Mouse (Mus musculus): ENCODE results near the gene Dpf1. TPM values are rescaled to one million over a fixed set of nuclear protein-coding genes. Genes with fewer than 3 reads are reported as not detected.
A peak's percentile ranks its signal among the peaks of the same experiment; 100 is the strongest.

Dpf1 gene
- polyA plus RNA-seq, 1 experiment from 2014 or later: 60.6 TPM

- Histone ChIP-seq H3K36me3 (peaks cover 36% of the 10 kb centered on the region), H3K27me3 (ENCODE audit: insufficient read depth, poor library complexity, severe bottlenecking) (no peaks in the 10 kb centered on the region), H3K27ac (peak overlapping the region; percentile 62; the same call in 1 of the 2 replicates), H3K9me3 (no peaks in the 10 kb centered on the region), H3K4me1 (replicated peaks) (peaks cover 10% of the 10 kb centered on the region; the same call in 1 of the 2 replicates), H3K4me3 (no peak overlapping the region)
- DNase-seq (ENCODE audit: low spot score): no peak
- WGBS: 82% methylated on average over 13 of the region's 13 CpGs
Observed at GRCm38 (mm10) chr7:29367166-29368003, 63.6 kb downstream of the Dpf1 start.

Other genes with a start within 250 kb of the Dpf1 start
- 0.51 and 0.97 TPM in 2 replicates for gene Ryr1, start 178.8 kb upstream of the Dpf1 start, polyA plus RNA-seq (2016; fragmentation: Nextera tagmentation; extraction: Ambion mirVana)
- 0.34 and 0.54 TPM in 2 replicates for gene Rasgrp4, start 169.1 kb upstream of the Dpf1 start, polyA plus RNA-seq (2016; fragmentation: Nextera tagmentation; extraction: Ambion mirVana)
- 17.6 and 18.4 TPM in 2 replicates for gene Fam98c, start 147.7 kb upstream of the Dpf1 start, polyA plus RNA-seq (2016; fragmentation: Nextera tagmentation; extraction: Ambion mirVana)
- gene Ggn, start 133.7 kb upstream of the Dpf1 start, polyA plus RNA-seq (2016; fragmentation: Nextera tagmentation; extraction: Ambion mirVana): 1.1 TPM in 2 replicates
- 3.5 and 3.6 TPM in 2 replicates for gene Spred3, start 133.5 kb upstream of the Dpf1 start, polyA plus RNA-seq (2016; fragmentation: Nextera tagmentation; extraction: Ambion mirVana)
- gene Psmd8, start 123.2 kb upstream of the Dpf1 start, polyA plus RNA-seq (2016; fragmentation: Nextera tagmentation; extraction: Ambion mirVana): 305 and 348 TPM in 2 replicates
- 0.51 and 0.97 TPM in 2 replicates for gene Catsperg1, start 89.9 kb upstream of the Dpf1 start, polyA plus RNA-seq (2016; fragmentation: Nextera tagmentation; extraction: Ambion mirVana)
- gene Kcnk6, start 71.4 kb upstream of the Dpf1 start, polyA plus RNA-seq (2016; fragmentation: Nextera tagmentation; extraction: Ambion mirVana): 0.76 and 0.97 TPM in 2 replicates
- gene Yif1b, start 65.6 kb upstream of the Dpf1 start, polyA plus RNA-seq (2016; fragmentation: Nextera tagmentation; extraction: Ambion mirVana): 110 and 115 TPM in 2 replicates
- 6.9 and 7.4 TPM in 2 replicates for gene 2200002D01Rik, start 55.5 kb upstream of the Dpf1 start, polyA plus RNA-seq (2016; fragmentation: Nextera tagmentation; extraction: Ambion mirVana)
- 43.7 and 65.7 TPM in 2 replicates for gene Spint2, start 22.0 kb upstream of the Dpf1 start, polyA plus RNA-seq (2016; fragmentation: Nextera tagmentation; extraction: Ambion mirVana)
- 35.5 and 55.7 TPM in 2 replicates for gene Ppp1r14a, start 14.6 kb upstream of the Dpf1 start, polyA plus RNA-seq (2016; fragmentation: Nextera tagmentation; extraction: Ambion mirVana)
- 8.1 and 9.7 TPM in 2 replicates for gene Sipa1l3, start 214.7 kb downstream of the Dpf1 start, polyA plus RNA-seq (2016; fragmentation: Nextera tagmentation; extraction: Ambion mirVana)